Mouse (Mus musculus): ENCODE data around the gene Eml4.
A peak's percentile ranks its signal among the peaks of the same experiment; 100 is the strongest.

The Eml4 gene

GRCm38 (mm10) chr17:83498889-83499288, 148.2 kb downstream of the Eml4 start:
- DNase-seq (ENCODE audit: low read depth, low spot score), result no peak

GRCm38 (mm10) chr17:83499692-83500091, 149.0 kb downstream of the Eml4 start:
- DNase-seq (ENCODE audit: low read depth, low spot score), result no peak

- no peak for DNase-seq (ENCODE audit: low read depth, low spot score)
These were observed 153.0 kb downstream of the Eml4 start for GRCm38 (mm10) chr17:83503693-83504092.

- DNase-seq (ENCODE audit: low read depth, low spot score), result no peak
These were observed 161.4 kb downstream of the Eml4 start for GRCm38 (mm10) chr17:83512130-83512529.

GRCm38 (mm10) chr17:83513655-83514212, 163.0 kb downstream of the Eml4 start:
- peak; percentile 26 for DNase-seq (ENCODE audit: low read depth, low spot score)

GRCm38 (mm10) chr17:83514213-83514701, 163.5 kb downstream of the Eml4 start:
- peak; percentile 92 for DNase-seq (ENCODE audit: low read depth, low spot score)

- no peak for DNase-seq (ENCODE audit: low read depth, low spot score)
These were observed 166.7 kb downstream of the Eml4 start, which contains the start of gene Cox7a2l for GRCm38 (mm10) chr17:83517280-83518015. Gene Cox7a2l, minus strand, starts transcription at chr17:83517330.

GRCm38 (mm10) chr17:83521881-83522280, 171.2 kb downstream of the Eml4 start:
- no peak for DNase-seq (ENCODE audit: low read depth, low spot score)

GRCm38 (mm10) chr17:83522590-83523379, 172.1 kb downstream of the Eml4 start:
- DNase-seq (ENCODE audit: low read depth, low spot score), result no peak

GRCm38 (mm10) chr17:83524753-83525152, 174.0 kb downstream of the Eml4 start:
- no peak for DNase-seq (ENCODE audit: low read depth, low spot score)

GRCm38 (mm10) chr17:83525596-83525995, 174.9 kb downstream of the Eml4 start:
- DNase-seq (ENCODE audit: low read depth, low spot score), result no peak

GRCm38 (mm10) chr17:83526091-83526561, 175.4 kb downstream of the Eml4 start:
- DNase-seq (ENCODE audit: low read depth, low spot score), result peak; percentile 34

GRCm38 (mm10) chr17:83526624-83527532, 176.1 kb downstream of the Eml4 start:
- peak; percentile 78 for DNase-seq (ENCODE audit: low read depth, low spot score)

GRCm38 (mm10) chr17:83527651-83528381, 177.1 kb downstream of the Eml4 start:
- peak; percentile 61 for DNase-seq (ENCODE audit: low read depth, low spot score)
